Mouse (Mus musculus): ENCODE results near the gene Cebpz. TPM values are rescaled to one million over a fixed set of nuclear protein-coding genes. Genes with fewer than 3 reads are reported as not detected.

Cebpz gene
- polyA plus RNA-seq (2012; rRNA removed) = 20.9 and 21.5 TPM in 2 replicates

DNA sequence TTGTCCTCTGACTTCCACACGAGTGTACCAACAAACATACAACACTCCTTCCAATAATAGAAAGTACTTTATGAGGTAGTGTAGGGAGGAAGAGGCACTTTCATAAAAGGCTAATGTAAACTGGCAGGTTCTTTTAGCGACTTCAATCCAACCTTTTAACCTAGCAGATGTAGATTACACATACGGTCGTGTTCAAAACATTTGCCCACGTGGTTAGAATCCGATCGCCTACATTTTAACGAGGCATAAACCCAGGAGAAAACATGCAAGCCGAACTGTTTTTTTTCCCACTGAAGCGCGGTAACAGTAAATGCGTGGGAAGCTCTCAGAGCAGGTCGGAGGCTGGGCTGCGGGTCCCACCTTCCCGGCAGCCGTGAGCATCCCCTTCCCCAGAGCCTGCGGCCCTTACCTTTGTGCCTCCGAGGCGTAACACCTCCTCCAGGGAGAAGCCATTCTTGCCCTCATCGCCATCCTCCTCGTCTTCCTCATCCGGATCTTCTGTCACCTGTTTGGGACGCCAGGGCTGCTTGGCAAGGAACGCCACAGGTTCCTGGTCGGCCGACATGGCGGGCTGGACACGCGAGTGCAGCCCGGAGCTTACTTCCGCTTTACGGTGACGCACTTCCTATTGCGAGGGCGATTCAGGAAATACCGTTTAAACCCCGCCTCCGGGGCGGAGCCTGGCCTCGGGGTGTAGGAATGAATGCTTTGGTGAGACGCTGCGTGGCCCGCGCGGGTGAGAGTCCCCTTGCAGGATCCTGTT, at the start of gene Cebpz, which contains the start of gene Ndufaf7:
Cebpz (minus strand) TSS at position 601 of the 763 bp plus-strand sequence.
Ndufaf7 (plus strand) TSS at position 671 of the 763 bp plus-strand sequence.
- under 1% methylated on average over 45 of the region's 45 CpGs for WGBS
- Histone ChIP-seq H3K4me1 (ENCODE audit: control insufficient read depth, insufficient read depth, low read length) (peaks cover 5% of the 10 kb centered on the region; the same call in 1 of the 2 replicates), H3K4me3 (replicated peaks; ENCODE audit: insufficient read depth, low read depth, low read length) (peak within 1 kb of the TSS; percentile 93), H3K27me3 (ENCODE audit: control insufficient read depth, insufficient read depth, low read length) (no peaks in the 10 kb centered on the region), H3K27ac (ENCODE audit: insufficient read depth, low read length) (peak within 1 kb of the TSS; percentile 33)
- TF ChIP-seq CTCF (IDR thresholded peaks at IDR 0.05; ENCODE audit: borderline replicate concordance, insufficient read depth, low read depth, low read length) (no peak), POLR2A (IDR thresholded peaks at IDR 0.05; ENCODE audit: borderline replicate concordance, insufficient read depth, low read length) (peak; percentile 88)
- DNase-seq = peak; percentile 97 to 98

- Histone ChIP-seq H3K27me3 (ENCODE audit: control insufficient read depth, insufficient read depth, low read length) (no peaks in the 10 kb centered on the region), H3K27ac (ENCODE audit: insufficient read depth, low read length) (no peak overlapping the region), H3K4me1 (ENCODE audit: control insufficient read depth, insufficient read depth, low read length) (no peaks in the 10 kb centered on the region), H3K4me3 (replicated peaks; ENCODE audit: insufficient read depth, low read depth, low read length) (no peak overlapping the region)
- no peak for TF ChIP-seq POLR2A (IDR thresholded peaks at IDR 0.05; ENCODE audit: borderline replicate concordance, insufficient read depth, low read length)
- no peak for TF ChIP-seq CTCF (IDR thresholded peaks at IDR 0.05; ENCODE audit: borderline replicate concordance, insufficient read depth, low read depth, low read length)
- DNase-seq = no peak
- WGBS = 79% methylated on average over 3 of the region's 3 CpGs
Observed at GRCm38 (mm10) chr17:78983736-78984135, 46.9 kb upstream of the Cebpz start.

- WGBS = 92% methylated on average over 8 of the region's 8 CpGs
- Histone ChIP-seq H3K27ac (ENCODE audit: insufficient read depth, low read length) (no peak overlapping the region), H3K4me3 (replicated peaks; ENCODE audit: insufficient read depth, low read depth, low read length) (no peak overlapping the region), H3K4me1 (ENCODE audit: control insufficient read depth, insufficient read depth, low read length) (no peaks in the 10 kb centered on the region), H3K27me3 (ENCODE audit: control insufficient read depth, insufficient read depth, low read length) (no peaks in the 10 kb centered on the region)
- no peak for DNase-seq
- TF ChIP-seq POLR2A (IDR thresholded peaks at IDR 0.05; ENCODE audit: borderline replicate concordance, insufficient read depth, low read length) (no peak), CTCF (IDR thresholded peaks at IDR 0.05; ENCODE audit: borderline replicate concordance, insufficient read depth, low read depth, low read length) (no peak)
Observed at GRCm38 (mm10) chr17:78983166-78983565, 46.3 kb upstream of the Cebpz start.

DNA sequence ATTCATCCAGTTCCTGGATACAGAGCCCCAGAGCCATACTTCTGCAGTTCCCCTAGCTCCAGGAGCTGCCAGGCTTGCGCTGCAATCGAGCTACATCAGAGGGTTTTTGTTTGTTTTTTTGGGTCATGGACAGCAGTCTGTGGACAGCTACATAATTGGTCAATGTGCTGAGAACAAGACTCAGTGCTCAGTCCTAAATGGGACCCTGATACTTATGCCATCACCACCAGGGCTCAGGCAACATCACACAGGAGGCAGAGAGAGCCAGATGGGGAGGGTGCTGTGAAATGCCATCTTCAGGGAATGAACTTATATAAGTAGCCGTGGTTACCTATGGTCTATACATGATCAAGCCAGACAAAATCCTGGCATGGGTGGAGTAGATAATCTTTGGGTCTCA, 31.6 kb upstream of the Cebpz start:
- 76% methylated on average over 3 of the region's 3 CpGs for WGBS
- Histone ChIP-seq H3K4me3 (replicated peaks; ENCODE audit: insufficient read depth, low read depth, low read length) (no peak overlapping the region), H3K27ac (ENCODE audit: insufficient read depth, low read length) (no peak overlapping the region), H3K4me1 (ENCODE audit: control insufficient read depth, insufficient read depth, low read length) (no peaks in the 10 kb centered on the region), H3K27me3 (ENCODE audit: control insufficient read depth, insufficient read depth, low read length) (no peaks in the 10 kb centered on the region)
- DNase-seq = no peak
- no peak for TF ChIP-seq CTCF (IDR thresholded peaks at IDR 0.05; ENCODE audit: borderline replicate concordance, insufficient read depth, low read depth, low read length)
- TF ChIP-seq POLR2A (IDR thresholded peaks at IDR 0.05; ENCODE audit: borderline replicate concordance, insufficient read depth, low read length) = no peak

DNA sequence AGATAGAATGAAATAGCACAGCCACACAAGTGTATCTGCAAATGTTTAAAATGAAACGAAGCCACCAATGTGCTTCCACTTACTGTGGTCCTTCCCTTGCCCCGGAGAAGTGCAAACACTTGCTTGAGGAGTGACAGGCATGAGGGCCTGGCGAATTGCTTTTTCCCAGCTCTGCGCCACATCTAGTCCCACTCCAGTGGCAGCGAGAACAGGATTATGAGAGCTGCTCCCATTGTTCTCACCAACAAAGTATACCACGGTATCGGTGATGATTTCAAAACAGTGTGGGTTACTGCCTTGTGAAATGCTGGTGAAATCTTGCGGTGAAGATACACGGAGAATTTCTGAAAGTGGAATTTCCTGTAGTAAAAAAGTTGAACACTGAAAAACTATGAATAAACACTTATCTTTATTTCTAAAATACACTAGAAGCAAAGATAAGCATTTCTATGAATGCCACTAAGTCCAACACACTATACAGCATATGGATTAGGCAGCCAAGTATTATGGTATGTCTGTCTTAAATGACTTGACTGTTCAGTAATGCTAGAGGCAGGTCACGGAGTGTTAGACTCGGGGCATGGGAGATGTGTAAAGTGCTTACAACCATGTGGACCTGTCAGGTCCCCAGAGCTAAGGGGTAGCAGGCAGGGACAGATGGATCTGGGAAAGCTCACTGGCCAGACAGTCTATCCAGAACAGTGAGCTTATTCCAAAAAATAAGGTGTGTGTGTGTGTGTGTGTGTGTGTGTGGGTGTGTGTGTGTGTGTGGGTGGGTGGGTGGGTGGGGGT, 29.4 kb upstream of the Cebpz start:
- TF ChIP-seq POLR2A (IDR thresholded peaks at IDR 0.05; ENCODE audit: borderline replicate concordance, insufficient read depth, low read length) (no peak), CTCF (IDR thresholded peaks at IDR 0.05; ENCODE audit: borderline replicate concordance, insufficient read depth, low read depth, low read length) (no peak)
- no peak for DNase-seq
- Histone ChIP-seq H3K27ac (ENCODE audit: insufficient read depth, low read length) (no peak overlapping the region), H3K4me1 (ENCODE audit: control insufficient read depth, insufficient read depth, low read length) (no peaks in the 10 kb centered on the region), H3K27me3 (ENCODE audit: control insufficient read depth, insufficient read depth, low read length) (no peaks in the 10 kb centered on the region), H3K4me3 (replicated peaks; ENCODE audit: insufficient read depth, low read depth, low read length) (no peak overlapping the region)
- WGBS = 90% methylated on average over 11 of the region's 11 CpGs

DNA sequence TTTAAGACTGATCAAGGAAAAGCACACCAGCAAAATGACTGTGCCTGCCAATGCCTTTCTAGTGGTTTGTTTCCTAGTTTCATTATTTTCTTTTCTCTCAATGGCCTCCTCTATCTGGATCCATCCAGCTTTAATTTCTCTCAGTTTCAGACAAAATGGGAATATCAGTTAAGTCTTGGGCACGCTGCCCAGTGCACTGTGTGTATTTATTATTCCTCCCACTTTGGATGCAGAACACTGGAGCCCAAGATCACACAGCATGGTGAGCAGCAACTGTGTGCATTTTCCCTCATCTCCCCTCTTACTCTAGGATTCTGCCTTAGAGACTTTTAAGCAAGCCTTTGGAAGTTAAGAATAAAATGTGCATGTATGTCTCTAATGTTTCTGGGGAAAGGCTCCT, 27.5 kb upstream of the Cebpz start:
- WGBS = 68% methylated on average over 1 of the region's 1 CpGs
- no peak overlapping the region for H3K4me3 ChIP-seq (replicated peaks; ENCODE audit: insufficient read depth, low read depth, low read length)
- no peak for TF ChIP-seq POLR2A (IDR thresholded peaks at IDR 0.05; ENCODE audit: borderline replicate concordance, insufficient read depth, low read length)
- TF ChIP-seq CTCF (IDR thresholded peaks at IDR 0.05; ENCODE audit: borderline replicate concordance, insufficient read depth, low read depth, low read length) = no peak
- H3K27me3 ChIP-seq (ENCODE audit: control insufficient read depth, insufficient read depth, low read length) = no peaks in the 10 kb centered on the region
- DNase-seq = no peak
- H3K4me1 ChIP-seq (ENCODE audit: control insufficient read depth, insufficient read depth, low read length) = no peaks in the 10 kb centered on the region
- no peak overlapping the region for H3K27ac ChIP-seq (ENCODE audit: insufficient read depth, low read length)

DNA sequence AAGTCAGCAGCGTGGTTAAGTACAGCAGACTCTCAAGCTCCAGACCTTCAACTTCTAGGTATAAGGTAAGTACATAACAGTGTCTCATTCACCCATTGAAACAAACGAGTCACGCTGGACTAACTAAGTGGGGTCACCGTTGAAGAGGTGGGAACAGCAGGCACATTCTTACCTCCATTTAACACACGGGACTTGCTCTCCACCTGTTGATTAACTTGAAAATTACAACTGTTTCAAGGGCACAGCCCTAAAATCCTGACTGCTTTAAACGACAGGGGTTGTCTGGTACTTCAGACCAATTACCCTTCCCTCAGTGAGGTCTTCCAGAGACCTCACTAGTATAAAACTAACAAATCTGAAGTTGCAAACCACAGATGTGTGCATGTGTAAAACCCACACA, 22.6 kb upstream of the Cebpz start:
- DNase-seq = no peak
- 76% methylated on average over 6 of the region's 6 CpGs for WGBS
- no peak for TF ChIP-seq CTCF (IDR thresholded peaks at IDR 0.05; ENCODE audit: borderline replicate concordance, insufficient read depth, low read depth, low read length)
- no peak for TF ChIP-seq POLR2A (IDR thresholded peaks at IDR 0.05; ENCODE audit: borderline replicate concordance, insufficient read depth, low read length)

More for the DNA sequence above, 22.6 kb upstream of the Cebpz start:
- Histone ChIP-seq H3K4me1 (ENCODE audit: control insufficient read depth, insufficient read depth, low read length) (no peaks in the 10 kb centered on the region), H3K27ac (ENCODE audit: insufficient read depth, low read length) (no peak overlapping the region), H3K4me3 (replicated peaks; ENCODE audit: insufficient read depth, low read depth, low read length) (no peak overlapping the region), H3K27me3 (ENCODE audit: control insufficient read depth, insufficient read depth, low read length) (no peaks in the 10 kb centered on the region)

Data from cerebellum, adult 2 months (tissue).